Mouse (Mus musculus) adipocyte (in vitro differentiated cells): Measurements from ENCODE around the gene H2afx.
"Not testable (repeated sequence)": the region's sequence is repeated elsewhere in the genome, so short reads cannot be mapped to it uniquely, and the experiment has no call there.

Experiments used
- DNase-seq: peaks from one replicate; pipeline ENCODE4 v3.0.0-alpha.2; 2016; ENCODE audit warnings: low spot score

Gene H2afx

GRCm38 (mm10) chr9:44341487-44341886 lies 7.0 kb downstream of the H2afx start:
- no peak for DNase-seq

GRCm38 (mm10) chr9:44342173-44342572 lies 7.7 kb downstream of the H2afx start:
- no peak for DNase-seq

- no peak for DNase-seq
Observed at GRCm38 (mm10) chr9:44342605-44343004, 8.1 kb downstream of the H2afx start.

- DNase-seq, result peak; percentile 40
Observed at GRCm38 (mm10) chr9:44343290-44343689, 8.8 kb downstream of the H2afx start.

DNA sequence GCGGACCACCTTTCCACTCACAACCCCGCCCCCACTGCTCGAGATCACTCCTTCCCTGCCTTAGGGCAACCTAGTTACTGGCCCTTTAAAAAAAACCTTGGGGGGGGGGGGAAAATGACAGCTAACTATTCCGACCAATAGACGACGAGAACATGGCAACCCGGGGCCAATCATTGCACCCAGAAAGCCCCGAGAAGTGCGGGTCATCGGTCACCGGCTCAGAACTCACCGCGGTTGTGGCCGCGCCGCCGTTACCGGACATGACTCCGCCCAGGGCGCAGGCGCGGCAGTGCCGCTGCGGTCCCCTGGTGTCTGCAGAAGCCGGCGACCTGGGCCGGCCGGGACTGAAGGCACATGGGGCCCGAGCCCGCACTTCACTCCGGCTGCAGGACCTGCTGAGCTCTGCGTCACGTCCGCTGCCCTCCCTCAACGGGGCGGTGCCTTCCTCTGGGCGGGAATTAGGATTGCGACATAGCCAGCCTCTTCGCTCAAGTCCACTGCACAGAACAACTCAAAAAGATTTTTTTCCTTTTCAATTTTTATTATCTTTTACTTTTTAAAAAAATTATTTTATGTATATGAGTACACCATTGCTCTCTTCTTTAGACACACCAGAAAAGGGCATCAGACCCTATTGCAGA lies 9.4 kb downstream of the H2afx start, which contains the start of gene Hmbs:
TSS of gene Hmbs (minus strand) at position 448 of the 641 bp plus-strand sequence.
- DNase-seq, result peak; percentile 95

DNA sequence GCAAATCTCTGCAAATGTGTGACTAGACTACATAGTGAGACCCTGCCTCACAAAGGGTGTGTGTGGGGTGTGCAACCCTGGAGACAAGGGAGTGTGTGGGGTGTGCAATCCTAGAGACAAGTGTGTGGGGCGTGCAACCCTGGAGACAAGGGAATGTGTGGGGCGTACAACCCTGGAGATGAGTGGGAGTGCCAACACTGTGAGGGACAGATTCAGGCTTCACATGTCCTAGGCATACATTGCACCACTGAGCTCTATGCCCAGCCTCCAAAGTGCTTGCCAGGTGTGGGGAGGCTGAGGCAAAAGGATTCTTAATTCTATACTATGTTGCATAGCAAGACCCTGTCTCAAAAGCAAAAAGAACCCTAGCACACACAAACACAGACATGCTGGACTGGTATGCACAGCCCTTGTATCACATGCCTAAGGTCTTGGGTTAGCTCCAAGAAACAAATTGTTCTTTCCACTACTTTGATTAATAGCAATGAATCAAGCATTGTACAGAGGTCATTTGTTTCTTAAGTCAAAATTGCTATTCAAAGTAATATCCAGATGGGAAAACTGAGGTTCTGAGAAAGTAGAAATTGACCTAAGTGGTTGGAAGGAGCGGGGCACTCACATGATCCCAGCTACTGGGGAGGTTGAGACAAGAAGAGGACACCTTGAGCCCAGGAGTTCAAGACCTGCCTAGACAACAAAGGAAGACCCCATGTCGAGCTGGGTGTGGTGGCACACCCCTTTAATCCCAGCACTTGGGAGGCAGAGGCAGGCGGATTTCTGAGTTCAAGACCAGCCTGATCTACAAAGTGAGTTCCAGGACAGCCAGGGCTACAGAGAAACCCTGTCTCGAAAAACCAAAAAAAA lies 11.3 kb downstream of the H2afx start:
- DNase-seq, result peak; percentile 83

- DNase-seq, result no peak
Observed at GRCm38 (mm10) chr9:44347166-44347565, 12.7 kb downstream of the H2afx start.

GRCm38 (mm10) chr9:44347621-44348020 lies 13.1 kb downstream of the H2afx start:
- no peak for DNase-seq

DNA sequence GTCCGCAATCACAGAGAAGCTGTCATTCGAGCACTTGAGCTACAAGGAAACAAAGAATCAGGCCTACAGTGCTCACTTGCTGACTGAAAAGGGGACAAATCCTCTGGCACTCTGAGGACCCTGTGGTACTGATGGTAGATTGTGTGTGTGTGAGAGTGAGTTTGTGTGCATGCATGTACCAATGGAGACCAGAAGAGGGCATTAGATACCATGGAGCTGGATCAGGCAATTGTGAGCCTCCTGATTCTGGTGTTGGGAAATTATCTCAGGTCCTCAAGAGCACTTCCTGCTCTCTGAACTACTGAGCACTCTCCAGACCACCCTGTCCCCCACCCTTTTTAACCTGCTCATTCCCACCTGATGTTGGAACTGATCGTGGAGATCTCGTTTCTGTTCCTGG lies 14.1 kb downstream of the H2afx start:
- no peak for DNase-seq

DNA sequence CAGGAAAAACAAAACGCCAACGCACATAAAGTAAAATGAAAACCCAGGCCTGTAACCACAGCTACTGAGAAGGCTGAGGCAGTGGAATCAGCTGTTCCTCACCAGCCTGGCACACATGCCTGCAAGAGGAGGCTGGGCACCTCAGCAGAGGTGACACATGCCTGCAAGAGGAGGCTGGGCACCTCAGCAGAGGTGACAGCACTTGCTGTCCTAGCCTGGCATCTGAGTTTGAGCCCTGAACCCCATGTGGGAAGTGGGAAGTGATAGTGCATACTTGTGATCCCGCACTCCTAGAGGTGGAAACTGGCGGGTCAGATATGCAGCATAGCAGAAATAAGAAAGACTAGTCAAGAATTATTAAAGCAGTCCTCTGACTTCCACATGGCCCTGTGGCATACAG lies 16.9 kb downstream of the H2afx start:
- DNase-seq, result no peak

- DNase-seq, result no peak
Observed at GRCm38 (mm10) chr9:44352337-44352736, 17.8 kb downstream of the H2afx start.

GRCm38 (mm10) chr9:44353142-44353541 lies 18.6 kb downstream of the H2afx start:
- no peak for DNase-seq

DNA sequence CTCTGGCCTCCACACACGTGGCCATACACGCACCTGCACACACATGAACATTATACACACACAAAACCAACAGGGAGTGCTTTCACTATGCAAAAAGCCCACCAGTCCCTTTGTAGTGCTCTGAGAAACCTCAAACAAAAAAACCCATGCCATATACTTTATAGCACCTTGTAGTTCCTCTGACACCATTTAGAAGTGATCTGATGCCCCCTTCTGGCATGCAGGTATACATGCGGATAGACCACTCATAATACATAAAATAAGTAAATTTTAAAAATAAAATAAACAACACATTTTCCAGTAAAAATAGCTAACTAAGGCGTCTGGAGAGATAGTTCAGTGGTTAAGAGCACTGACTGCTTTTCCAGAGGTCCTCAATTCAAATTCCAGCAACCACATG lies 22.7 kb downstream of the H2afx start:
- DNase-seq, result no peak

- DNase-seq, result peak; percentile 97
Observed at GRCm38 (mm10) chr9:44361190-44361917, 26.9 kb downstream of the H2afx start, which contains the start of gene Vps11. Gene Vps11, minus strand, starts transcription at chr9:44361670.

GRCm38 (mm10) chr9:44361931-44362330 lies 27.4 kb downstream of the H2afx start:
- not testable (repeated sequence) for DNase-seq

- no peak for DNase-seq
Observed at GRCm38 (mm10) chr9:44364480-44364879, 30.0 kb downstream of the H2afx start.

GRCm38 (mm10) chr9:44373386-44373785 lies 38.9 kb downstream of the H2afx start:
- DNase-seq, result no peak

- no peak for DNase-seq
Observed at GRCm38 (mm10) chr9:44376141-44376540, 41.6 kb downstream of the H2afx start.

DNA sequence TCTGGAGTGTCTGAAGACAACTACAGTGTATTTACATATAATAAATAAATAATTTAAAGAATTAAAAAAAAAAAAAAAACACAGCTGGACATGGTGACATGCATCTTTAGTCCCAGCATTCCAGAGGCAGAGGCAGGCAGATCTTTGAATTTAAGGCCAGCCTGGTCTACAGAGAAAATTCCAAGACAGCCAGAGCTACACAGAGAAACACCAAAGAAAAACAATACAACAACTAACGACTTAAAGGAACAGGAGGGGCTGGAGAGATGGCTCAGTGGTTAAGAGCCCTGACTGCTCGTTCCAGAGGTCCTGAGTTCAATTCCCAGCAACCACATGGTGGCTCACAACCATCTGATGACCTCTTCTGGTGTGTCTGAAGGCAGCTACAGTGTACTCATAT lies 42.8 kb downstream of the H2afx start:
- DNase-seq, result not testable (repeated sequence)

- no peak for DNase-seq
Observed at GRCm38 (mm10) chr9:44378153-44378730, 43.7 kb downstream of the H2afx start.

GRCm38 (mm10) chr9:44379054-44379834 lies 44.8 kb downstream of the H2afx start, which contains the start of gene Hyou1:
Gene Hyou1, plus strand, starts transcription at chr9:44379490.
- DNase-seq, result peak; percentile 96
